Mouse (Mus musculus): ENCODE measurements around the gene Acaca. TPM values are rescaled to one million over a fixed set of nuclear protein-coding genes. Genes with fewer than 3 reads are reported as not detected.

The Acaca gene
- polyA plus RNA-seq (2012; rRNA removed) = 2.6 and 2.9 TPM in 2 replicates

DNA sequence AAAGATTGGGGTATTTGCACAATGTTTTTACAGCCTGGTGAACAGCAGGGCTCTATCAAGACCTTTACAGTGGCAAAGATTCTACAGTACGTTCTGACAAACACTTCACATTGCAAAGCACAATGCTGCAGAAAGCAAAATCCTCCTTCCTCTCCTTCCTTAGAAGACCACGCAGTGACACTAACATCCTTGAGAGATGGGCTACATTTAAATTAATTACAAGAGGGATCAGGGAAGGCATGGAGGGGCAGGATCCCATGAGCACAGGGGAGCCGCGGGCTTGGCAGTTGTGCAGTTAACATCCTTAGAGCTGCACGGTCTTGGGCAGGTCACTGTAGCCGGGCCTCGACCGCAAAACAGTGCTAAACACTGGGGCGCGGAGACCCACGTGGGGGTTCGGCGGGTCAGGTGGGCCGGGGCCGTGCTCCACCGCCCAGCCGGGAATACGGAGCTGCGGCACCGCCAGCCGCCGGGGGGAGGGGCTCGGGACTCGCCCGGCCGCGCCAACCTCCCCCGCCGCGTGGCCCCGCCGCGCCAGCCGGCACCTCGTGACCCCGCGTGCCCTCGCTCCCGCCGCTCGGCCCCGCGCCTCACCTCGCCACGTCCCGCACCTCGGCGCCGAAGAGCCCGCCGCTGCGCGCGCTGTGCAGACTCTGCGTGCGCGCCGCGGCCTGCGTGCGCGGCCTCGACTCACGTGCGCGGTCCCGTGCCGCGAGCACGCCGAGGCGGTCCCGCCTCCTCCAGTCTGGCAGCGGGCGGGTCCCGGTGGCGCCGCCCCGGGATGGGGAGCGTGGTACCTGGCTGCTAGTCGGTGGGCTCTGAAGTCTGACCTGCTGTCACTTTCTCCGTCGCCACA, at the start of gene Acaca, which contains the start of gene Tada2a:
Acaca (plus strand) TSS at position 730 of the 856 bp plus-strand sequence.
Tada2a (minus strand) TSS at position 658 of the 856 bp plus-strand sequence.

DNA sequence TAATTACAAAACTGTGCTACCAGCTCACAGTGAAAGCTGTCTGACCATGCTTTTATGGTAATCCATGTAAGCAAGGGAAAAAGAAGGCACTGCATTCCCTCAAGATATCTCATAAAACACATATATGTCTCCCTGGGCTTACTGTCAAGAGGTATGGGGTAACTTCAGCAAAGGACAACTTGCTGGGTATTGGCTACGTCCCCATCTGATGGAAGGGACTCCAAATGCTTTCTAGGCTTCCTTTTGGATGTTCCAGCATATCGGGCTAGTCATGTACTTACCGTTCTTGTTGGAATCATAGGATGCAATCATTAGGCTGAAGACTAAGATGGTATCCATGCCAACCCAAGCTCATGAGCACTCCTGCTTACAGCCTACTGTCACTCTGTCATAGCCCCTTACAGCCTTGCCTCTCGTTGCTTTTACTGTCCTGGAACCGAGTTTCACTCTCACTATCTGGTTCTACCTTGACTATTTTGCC, 37.6 kb downstream of the Acaca start, which contains the start of gene Gm11437:
Gm11437 (minus strand) TSS at position 431 of the 481 bp plus-strand sequence.

Other genes starting within 250 kb of the Acaca start
- 0.32 and 0.47 TPM in 2 replicates for gene Ddx52, start 187.6 kb upstream of the Acaca start, polyA plus RNA-seq (2012; rRNA removed)
- 5.5 and 6.9 TPM in 2 replicates for gene Synrg, start 165.2 kb upstream of the Acaca start, polyA plus RNA-seq (2012; rRNA removed)
- gene Dusp14, start 60.4 kb upstream of the Acaca start, polyA plus RNA-seq (2012; rRNA removed) = 21.2 and 41.8 TPM in 2 replicates
- gene Tada2a, start 72 bp upstream of the Acaca start, polyA plus RNA-seq (2012; rRNA removed) = 0.60 and 1.6 TPM in 2 replicates
- not detected in 2 replicates for gene Gm11437, start 37.8 kb downstream of the Acaca start, polyA plus RNA-seq (2012; rRNA removed)